Mouse (Mus musculus) thymus, postnatal 4 days (tissue): ENCODE data around the gene Adra2b.

ENCODE experiments used
- DNase-seq: peaks from one replicate; pipeline ENCODE4 v3.0.0; 2021

Gene Adra2b

DNA sequence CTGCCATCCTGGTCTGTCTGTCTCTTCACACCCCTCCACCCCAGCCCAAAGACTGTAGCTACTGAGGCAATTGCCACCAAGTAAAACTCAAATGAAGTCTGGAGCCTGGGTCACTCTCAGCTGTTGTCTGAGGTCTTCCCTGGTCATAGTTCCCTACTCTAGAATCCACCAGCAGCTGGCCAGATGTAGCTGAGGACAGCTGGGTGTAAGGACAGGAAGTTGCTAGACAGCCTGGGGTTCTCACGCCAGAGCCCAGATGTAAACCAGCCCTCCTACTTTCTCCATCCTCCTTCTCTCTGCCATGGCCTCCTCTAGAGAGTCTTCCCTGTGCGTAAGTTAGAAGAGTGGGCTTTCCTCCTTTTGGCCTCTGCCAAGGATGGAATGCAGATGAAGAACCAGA is 24.5 kb downstream of the Adra2b start:
- no peak for DNase-seq

DNA sequence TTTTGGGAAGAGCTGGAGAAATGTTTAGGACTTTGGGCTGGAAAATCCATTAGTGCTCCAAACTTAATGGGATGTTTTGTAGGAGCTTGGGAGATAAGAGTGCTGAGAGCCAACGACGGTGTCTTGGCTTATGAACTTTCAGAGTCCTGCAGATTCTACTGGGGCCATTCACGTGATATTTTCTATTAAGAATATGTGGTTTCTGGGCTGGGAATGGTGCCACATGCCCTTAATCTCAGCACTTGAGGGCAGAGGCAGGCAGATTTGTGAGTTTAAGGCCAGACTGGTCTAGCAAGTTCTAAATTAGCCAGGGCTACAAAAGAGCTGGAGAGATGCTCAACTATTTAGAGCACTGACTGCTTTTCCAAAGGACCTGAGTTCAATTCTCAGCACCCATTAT is 27.3 kb downstream of the Adra2b start:
- no peak for DNase-seq

GRCm38 (mm10) chr2:127390846-127391245 is 27.8 kb downstream of the Adra2b start:
- DNase-seq, result no peak

DNA sequence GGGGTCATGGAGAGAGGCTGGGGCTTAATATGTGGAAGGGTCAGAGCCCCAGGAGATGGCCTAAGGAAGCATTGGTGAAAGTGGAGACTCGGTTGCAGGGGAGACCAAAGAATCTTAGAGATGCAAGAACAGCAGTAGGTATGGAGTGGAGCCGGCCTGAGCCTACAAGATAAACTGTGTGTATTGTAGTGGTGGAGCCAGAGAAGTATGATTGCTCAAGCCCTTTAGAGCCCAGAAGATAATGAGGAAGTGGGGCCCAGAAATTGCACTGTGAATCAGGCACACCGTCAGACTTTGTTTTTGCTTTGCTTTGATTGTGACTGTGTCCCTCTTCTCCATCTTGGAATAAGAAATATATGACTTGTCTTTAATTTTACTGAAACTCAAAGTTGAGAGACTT is 28.3 kb downstream of the Adra2b start:
- no peak for DNase-seq

DNA sequence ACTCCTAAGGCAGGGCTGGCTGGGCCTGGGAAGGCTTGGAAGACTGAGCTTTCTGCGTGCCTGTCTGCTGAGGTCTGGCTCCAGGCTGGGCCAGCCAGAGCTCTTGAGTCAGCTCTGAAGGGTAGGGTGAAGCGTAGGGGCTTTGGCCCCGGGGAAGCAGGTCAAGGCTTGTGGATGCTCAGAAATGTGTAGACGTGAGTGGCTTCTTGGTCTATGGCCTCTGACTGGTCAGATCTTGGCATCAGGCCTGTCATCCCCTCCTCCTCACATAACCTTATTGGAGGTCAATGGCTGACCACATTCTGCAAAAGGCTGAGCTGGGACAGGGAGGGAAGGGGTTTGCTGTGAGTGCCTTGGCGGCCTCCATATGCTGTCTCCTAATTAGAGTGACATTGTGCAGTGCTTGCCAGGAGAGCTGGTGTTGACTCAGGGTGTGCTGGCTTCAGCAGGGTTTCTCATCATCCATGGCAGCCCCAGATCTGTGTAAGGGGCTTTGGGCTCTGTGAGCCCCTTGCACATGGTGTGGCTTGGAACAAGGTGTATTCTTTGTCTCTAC is 31.7 kb downstream of the Adra2b start:
- DNase-seq, result no peak

DNA sequence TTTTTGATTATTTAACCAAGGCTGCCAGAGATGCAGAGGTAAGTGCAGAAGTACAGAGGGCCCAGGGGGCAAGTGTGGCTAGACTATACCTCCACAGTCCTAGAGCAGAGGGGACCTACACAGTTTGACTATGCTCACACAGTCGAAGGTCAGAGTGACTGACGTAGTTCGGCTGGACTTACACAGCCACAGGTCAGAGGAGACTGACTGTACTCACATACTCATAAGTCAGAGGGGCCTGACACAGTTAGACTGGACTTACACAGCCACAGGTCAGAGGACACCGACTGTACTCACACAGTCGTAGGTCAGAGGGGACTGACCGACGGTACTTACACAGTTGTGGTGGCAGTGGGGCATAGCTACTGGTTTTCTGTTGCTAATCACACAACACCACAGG is 35.7 kb downstream of the Adra2b start:
- DNase-seq, result no peak

DNA sequence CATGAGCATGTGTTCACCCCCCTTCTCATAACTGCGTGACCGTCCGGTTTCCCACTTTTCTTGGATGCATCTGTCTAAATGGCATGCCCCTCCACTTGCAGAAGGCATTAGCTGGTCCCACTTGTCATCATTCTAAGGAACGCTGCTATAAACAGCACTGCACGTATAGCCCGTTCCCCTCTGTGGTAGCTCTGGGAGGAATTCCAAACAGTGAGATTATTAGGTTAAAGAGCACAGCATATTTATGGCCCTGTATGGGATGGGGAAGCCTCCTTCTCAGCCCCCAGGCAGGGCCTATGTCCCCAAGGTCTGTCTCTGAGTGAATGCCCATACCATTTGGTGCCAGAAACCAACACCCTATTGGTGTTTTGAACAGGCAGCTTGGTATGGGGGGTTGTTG is 48.1 kb downstream of the Adra2b start:
- no peak for DNase-seq

DNA sequence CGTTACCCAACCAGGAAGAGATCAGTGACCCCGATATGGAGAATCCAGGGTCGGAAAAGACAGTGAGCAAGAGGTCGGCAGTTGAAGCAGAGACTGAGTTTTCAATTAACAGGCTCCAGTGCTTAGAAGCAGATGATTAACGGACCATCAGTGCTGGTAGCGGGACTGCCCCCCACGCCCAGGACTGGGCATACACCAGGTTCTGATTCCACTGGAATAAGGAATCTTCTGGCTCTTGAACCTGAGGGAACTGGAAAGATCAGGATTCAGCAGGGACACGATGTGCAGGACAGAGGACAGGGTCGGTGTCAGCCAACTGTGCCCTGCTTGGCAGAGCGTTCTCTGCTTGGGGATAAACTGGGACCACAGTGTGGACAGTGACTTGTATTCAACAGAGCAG is 52.8 kb downstream of the Adra2b start:
- no peak for DNase-seq

DNA sequence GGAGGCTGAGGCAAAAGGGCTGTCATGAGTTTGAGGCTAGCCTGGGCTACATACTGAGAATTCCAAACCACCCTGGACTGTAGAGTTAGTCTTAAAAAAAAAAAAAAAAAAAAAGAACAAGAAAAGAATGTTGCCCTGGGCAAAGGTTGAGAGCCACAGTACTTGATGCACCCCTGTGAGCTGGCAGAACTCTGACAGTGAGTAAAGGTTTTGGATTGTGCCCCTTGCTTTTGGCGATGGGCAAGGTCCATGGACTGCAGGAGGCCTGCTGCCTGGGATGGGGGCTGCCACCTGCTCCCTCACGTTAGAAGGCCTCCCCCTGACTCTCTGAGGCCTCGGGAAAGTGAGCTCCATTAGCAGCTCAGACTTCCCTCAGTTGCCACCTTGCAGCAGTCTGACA is 53.7 kb downstream of the Adra2b start:
- DNase-seq, result no peak
